Mouse (Mus musculus): ENCODE measurements at regions not wholly inside any gene's neighbourhood (a gene's known extent, or its start where the extent isn't known, plus 50 kb on each side); places are given as distances from the start of the nearest gene placed in this dataset.
A peak's percentile ranks its signal among the peaks of the same experiment; 100 is the strongest.

DNA sequence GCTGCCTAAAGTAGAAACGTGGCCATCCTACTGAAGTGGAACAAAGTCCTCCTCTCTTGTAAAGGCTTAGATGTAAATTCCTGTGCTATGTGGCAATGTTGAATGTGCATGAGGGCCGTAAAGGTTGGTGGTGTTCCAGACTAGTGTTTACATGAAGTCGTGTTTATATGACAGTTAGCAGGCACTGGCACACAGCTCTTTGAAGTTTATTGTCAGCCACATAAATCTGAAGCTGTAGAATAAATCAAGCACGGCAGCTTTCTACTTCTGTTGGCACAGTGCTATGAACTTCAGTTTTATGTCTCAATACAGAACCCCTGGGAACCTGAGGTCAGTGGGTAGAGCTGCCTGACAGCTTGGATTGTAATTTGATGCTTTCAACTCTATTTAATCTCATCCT is 81.1 kb upstream of the Abi3bp start:
- H3K27ac ChIP-seq (replicated peaks; ENCODE audit: low read depth, low read length): no peak overlapping the region
- no peaks in the 10 kb centered on the region for H3K4me1 ChIP-seq (ENCODE audit: control insufficient read depth, insufficient read depth, low read length)
- H3K9me3 ChIP-seq (ENCODE audit: control insufficient read depth, low read length): no peaks in the 10 kb centered on the region
- no peak overlapping the region for H3K4me3 ChIP-seq (ENCODE audit: low read depth, low read length)
- H3K27me3 ChIP-seq (replicated peaks; ENCODE audit: control insufficient read depth, insufficient read depth, low read length): no peaks in the 10 kb centered on the region
- ATAC-seq (ENCODE audit: low read depth): 0 out of 2 replicates have a peak, but pooled peaks have one; percentile 37
- DNase-seq (ENCODE audit: low spot score): peak; percentile 54
- H3K4me2 ChIP-seq (ENCODE audit: low read depth, low read length): no peak overlapping the region
- WGBS: 37% methylated on average over 4 of the region's 4 CpGs
- H3K36me3 ChIP-seq (ENCODE audit: control insufficient read depth, insufficient read depth, low read length): no peaks in the 10 kb centered on the region
- no peak overlapping the region for H3K9ac ChIP-seq (ENCODE audit: low read depth, low read length)

DNA sequence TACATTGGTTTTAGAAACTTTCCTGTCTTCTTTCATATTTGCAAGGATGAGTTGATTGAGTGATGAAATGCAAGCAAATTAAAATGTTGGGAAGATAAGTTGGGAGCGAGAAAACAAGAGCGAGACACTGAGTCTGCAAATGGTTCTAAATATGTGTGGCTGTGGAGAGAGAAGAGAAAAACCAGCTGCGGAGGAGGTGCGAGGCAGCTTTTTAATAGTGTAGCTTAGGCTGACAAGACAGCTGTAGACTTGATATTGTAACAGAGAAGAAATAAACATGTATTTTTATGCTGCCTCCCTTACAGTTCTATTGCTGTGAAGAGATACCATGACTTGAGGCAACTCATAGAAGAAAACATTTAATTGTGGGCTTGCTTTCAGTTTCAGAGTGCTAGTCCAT is 78.1 kb upstream of the Abi3bp start:
- WGBS: 95% methylated on average over 4 of the region's 4 CpGs

DNA sequence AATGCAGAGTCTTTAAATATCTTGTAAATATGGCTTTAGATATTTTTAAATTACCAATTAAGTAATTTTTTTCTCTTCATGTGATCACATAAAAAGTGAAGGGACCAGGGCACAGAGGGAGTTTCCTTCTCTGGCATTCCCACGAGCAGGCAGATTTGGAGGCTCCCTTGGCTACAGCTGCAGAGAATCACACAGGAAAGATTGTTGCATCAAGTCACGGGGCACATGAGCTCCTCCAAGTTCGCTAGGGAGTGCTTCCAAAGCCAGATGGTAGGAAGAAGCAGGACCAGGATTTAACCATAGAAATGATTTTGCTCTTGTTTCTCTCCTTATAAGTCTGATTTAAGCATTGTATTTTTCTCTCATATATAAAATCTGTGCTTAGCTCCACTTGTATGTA is 53.9 kb upstream of the Abi3bp start:
- H3K4me3 ChIP-seq (ENCODE audit: low read depth, low read length): no peak overlapping the region
- no peaks in the 10 kb centered on the region for H3K9me3 ChIP-seq (ENCODE audit: control insufficient read depth, low read length)
- no peaks in the 10 kb centered on the region for H3K4me1 ChIP-seq (ENCODE audit: control insufficient read depth, insufficient read depth, low read length)
- no peak for DNase-seq (ENCODE audit: low spot score)
- no peak overlapping the region for H3K9ac ChIP-seq (ENCODE audit: low read depth, low read length)
- 42% methylated on average over 3 of the region's 3 CpGs for WGBS
- H3K27me3 ChIP-seq (replicated peaks; ENCODE audit: control insufficient read depth, insufficient read depth, low read length): no peaks in the 10 kb centered on the region
- H3K36me3 ChIP-seq (ENCODE audit: control insufficient read depth, insufficient read depth, low read length): no peaks in the 10 kb centered on the region
- ATAC-seq (ENCODE audit: low read depth): no peak
- H3K27ac ChIP-seq (replicated peaks; ENCODE audit: low read depth, low read length): no peak overlapping the region
- no peak overlapping the region for H3K4me2 ChIP-seq (ENCODE audit: low read depth, low read length)

More for the DNA sequence above, 78.1 kb upstream of the Abi3bp start:
- ATAC-seq (ENCODE audit: low read depth) (no peak), DNase-seq (ENCODE audit: low spot score) (no peak)
- Histone ChIP-seq H3K4me2 (ENCODE audit: low read depth, low read length) (no peak overlapping the region), H3K9ac (ENCODE audit: low read depth, low read length) (no peak overlapping the region), H3K36me3 (ENCODE audit: control insufficient read depth, insufficient read depth, low read length) (no peaks in the 10 kb centered on the region), H3K27ac (replicated peaks; ENCODE audit: low read depth, low read length) (no peak overlapping the region), H3K4me3 (ENCODE audit: low read depth, low read length) (no peak overlapping the region), H3K9me3 (ENCODE audit: control insufficient read depth, low read length) (no peaks in the 10 kb centered on the region), H3K4me1 (ENCODE audit: control insufficient read depth, insufficient read depth, low read length) (no peaks in the 10 kb centered on the region), H3K27me3 (replicated peaks; ENCODE audit: control insufficient read depth, insufficient read depth, low read length) (no peaks in the 10 kb centered on the region)
